Mouse (Mus musculus): ENCODE results near the gene Rpf2. TPM values are rescaled to one million over a fixed set of nuclear protein-coding genes. Genes with fewer than 3 reads are reported as not detected.

Rpf2 gene
- polyA plus RNA-seq, 1 experiment from 2014 or later = 74.7 TPM

GRCm38 (mm10) chr10:40237826-40238225 lies 9.0 kb downstream of the Rpf2 start:
- no peaks in the 10 kb centered on the region for H3K4me1 ChIP-seq (replicated peaks)
- no peak overlapping the region for H3K4me2 ChIP-seq (replicated peaks)
- H3K36me3 ChIP-seq = peaks cover 12% of the 10 kb centered on the region
- H3K9ac ChIP-seq = no peak overlapping the region
- 94% methylated on average over 5 of the region's 5 CpGs for WGBS
- H3K4me3 ChIP-seq (replicated peaks) = no peak overlapping the region
- ATAC-seq = no peak
- no peak overlapping the region for H3K27ac ChIP-seq
- H3K9me3 ChIP-seq = no peaks in the 10 kb centered on the region
- no peaks in the 10 kb centered on the region for H3K27me3 ChIP-seq (replicated peaks)

GRCm38 (mm10) chr10:40233241-40233640 lies 13.6 kb downstream of the Rpf2 start:
- no peak overlapping the region for H3K27ac ChIP-seq
- no peak for ATAC-seq
- WGBS = 90% methylated on average over 3 of the region's 3 CpGs
- no peak overlapping the region for H3K4me3 ChIP-seq (replicated peaks)
- no peak overlapping the region for H3K4me2 ChIP-seq (replicated peaks)
- no peaks in the 10 kb centered on the region for H3K4me1 ChIP-seq (replicated peaks)
- no peaks in the 10 kb centered on the region for H3K9me3 ChIP-seq
- peaks cover 27% of the 10 kb centered on the region; the same call in 1 of the 2 replicates for H3K36me3 ChIP-seq
- no peaks in the 10 kb centered on the region for H3K27me3 ChIP-seq (replicated peaks)
- no peak overlapping the region for H3K9ac ChIP-seq

GRCm38 (mm10) chr10:40232442-40232841 lies 14.4 kb downstream of the Rpf2 start:
- no peaks in the 10 kb centered on the region for H3K9me3 ChIP-seq
- no peak overlapping the region for H3K27ac ChIP-seq
- no peak overlapping the region for H3K9ac ChIP-seq
- H3K4me2 ChIP-seq (replicated peaks) = no peak overlapping the region
- no peak for ATAC-seq
- H3K4me3 ChIP-seq (replicated peaks) = no peak overlapping the region
- H3K36me3 ChIP-seq = peaks cover 27% of the 10 kb centered on the region; the same call in 1 of the 2 replicates
- no peaks in the 10 kb centered on the region for H3K27me3 ChIP-seq (replicated peaks)
- H3K4me1 ChIP-seq (replicated peaks) = no peaks in the 10 kb centered on the region
- WGBS = 84% methylated on average over 7 of the region's 7 CpGs

- Histone ChIP-seq H3K36me3 (peaks cover 35% of the 10 kb centered on the region), H3K9ac (no peak overlapping the region), H3K4me3 (replicated peaks) (no peak overlapping the region), H3K9me3 (no peaks in the 10 kb centered on the region), H3K27ac (no peak overlapping the region), H3K27me3 (replicated peaks) (no peaks in the 10 kb centered on the region), H3K4me2 (replicated peaks) (no peak overlapping the region), H3K4me1 (replicated peaks) (no peaks in the 10 kb centered on the region)
- ATAC-seq = no peak
- WGBS = 97% methylated on average over 1 of the region's 1 CpGs
Measured at GRCm38 (mm10) chr10:40229725-40230124, 17.1 kb downstream of the Rpf2 start.

GRCm38 (mm10) chr10:40227660-40228303 lies 19.1 kb downstream of the Rpf2 start:
- Histone ChIP-seq H3K9ac (no peak overlapping the region), H3K9me3 (no peaks in the 10 kb centered on the region), H3K4me2 (replicated peaks) (no peak overlapping the region), H3K27me3 (replicated peaks) (no peaks in the 10 kb centered on the region), H3K4me1 (replicated peaks) (no peaks in the 10 kb centered on the region), H3K36me3 (peaks cover 37% of the 10 kb centered on the region), H3K4me3 (replicated peaks) (no peak overlapping the region), H3K27ac (no peak overlapping the region)
- WGBS = 70% methylated on average over 4 of the region's 4 CpGs
- no peak for ATAC-seq

GRCm38 (mm10) chr10:40218874-40219273 lies 28.0 kb downstream of the Rpf2 start:
- Histone ChIP-seq H3K4me3 (replicated peaks) (no peak overlapping the region), H3K27ac (no peak overlapping the region), H3K27me3 (replicated peaks) (no peaks in the 10 kb centered on the region), H3K9ac (no peak overlapping the region), H3K9me3 (no peaks in the 10 kb centered on the region), H3K4me2 (replicated peaks) (no peak overlapping the region), H3K36me3 (peaks cover 20% of the 10 kb centered on the region), H3K4me1 (replicated peaks) (no peaks in the 10 kb centered on the region)
- 72% methylated on average over 3 of the region's 3 CpGs for WGBS
- no peak for ATAC-seq

GRCm38 (mm10) chr10:40212443-40213169 lies 34.2 kb downstream of the Rpf2 start:
- peak; percentile 95 for ATAC-seq
- Histone ChIP-seq H3K4me3 (replicated peaks) (no peak overlapping the region), H3K9ac (no peak overlapping the region), H3K4me1 (replicated peaks) (no peaks in the 10 kb centered on the region), H3K27ac (no peak overlapping the region), H3K9me3 (no peaks in the 10 kb centered on the region), H3K27me3 (replicated peaks) (no peaks in the 10 kb centered on the region), H3K36me3 (no peaks in the 10 kb centered on the region), H3K4me2 (replicated peaks) (peak overlapping the region; percentile 26)
- WGBS = 32% methylated on average over 13 of the region's 13 CpGs

- H3K4me1 ChIP-seq (replicated peaks) = no peaks in the 10 kb centered on the region
- H3K27ac ChIP-seq = no peak overlapping the region
- no peaks in the 10 kb centered on the region for H3K27me3 ChIP-seq (replicated peaks)
- WGBS = 81% methylated on average over 6 of the region's 6 CpGs
- no peaks in the 10 kb centered on the region for H3K9me3 ChIP-seq
- H3K4me3 ChIP-seq (replicated peaks) = no peak overlapping the region
- no peak overlapping the region for H3K9ac ChIP-seq
- no peaks in the 10 kb centered on the region for H3K36me3 ChIP-seq
- no peak for ATAC-seq
- no peak overlapping the region for H3K4me2 ChIP-seq (replicated peaks)
Measured at GRCm38 (mm10) chr10:40195001-40195400, 51.8 kb downstream of the Rpf2 start.

- Histone ChIP-seq H3K4me3 (replicated peaks) (peak overlapping the region; percentile 4; the same call in 1 of the 2 replicates), H3K4me1 (replicated peaks) (no peaks in the 10 kb centered on the region), H3K9ac (no peak overlapping the region), H3K9me3 (no peaks in the 10 kb centered on the region), H3K4me2 (replicated peaks) (peak overlapping the region; percentile 55), H3K27ac (no peak overlapping the region), H3K36me3 (no peaks in the 10 kb centered on the region), H3K27me3 (replicated peaks) (no peaks in the 10 kb centered on the region)
- peak; percentile 43; the same call in 1 of the 2 replicates for ATAC-seq
- 47% methylated on average over 18 of the region's 18 CpGs for WGBS
Measured at GRCm38 (mm10) chr10:40192010-40192935, 54.6 kb downstream of the Rpf2 start.

- peak overlapping the region; percentile 6; the same call in 1 of the 2 replicates for H3K9ac ChIP-seq
- H3K4me2 ChIP-seq (replicated peaks) = peak overlapping the region; percentile 55
- no peak overlapping the region for H3K27ac ChIP-seq
Measured at GRCm38 (mm10) chr10:40191338-40191979, 55.4 kb downstream of the Rpf2 start.

GRCm38 (mm10) chr10:40190871-40191270 lies 56.0 kb downstream of the Rpf2 start:
- no peaks in the 10 kb centered on the region for H3K9me3 ChIP-seq
- H3K27ac ChIP-seq = no peak overlapping the region
- H3K9ac ChIP-seq = no peak overlapping the region
- WGBS = 84% methylated on average over 8 of the region's 8 CpGs
- no peak overlapping the region for H3K4me2 ChIP-seq (replicated peaks)
- no peaks in the 10 kb centered on the region for H3K36me3 ChIP-seq
- no peaks in the 10 kb centered on the region for H3K4me1 ChIP-seq (replicated peaks)
- no peak for ATAC-seq
- no peak overlapping the region for H3K4me3 ChIP-seq (replicated peaks)
- H3K27me3 ChIP-seq (replicated peaks) = no peaks in the 10 kb centered on the region

More at GRCm38 (mm10) chr10:40191338-40191979, 55.4 kb downstream of the Rpf2 start:
- Histone ChIP-seq H3K27me3 (replicated peaks) (no peaks in the 10 kb centered on the region), H3K4me1 (replicated peaks) (no peaks in the 10 kb centered on the region), H3K36me3 (no peaks in the 10 kb centered on the region), H3K9me3 (no peaks in the 10 kb centered on the region), H3K4me3 (replicated peaks) (peak overlapping the region; percentile 4; the same call in 1 of the 2 replicates)
- ATAC-seq = no peak
- WGBS = 24% methylated on average over 22 of the region's 22 CpGs

- H3K36me3 ChIP-seq = no peaks in the 10 kb centered on the region
- H3K4me3 ChIP-seq (replicated peaks) = no peak overlapping the region
- no peaks in the 10 kb centered on the region for H3K4me1 ChIP-seq (replicated peaks)
- WGBS = 84% methylated on average over 2 of the region's 2 CpGs
- H3K9me3 ChIP-seq = no peaks in the 10 kb centered on the region
- no peak overlapping the region for H3K27ac ChIP-seq
- no peak overlapping the region for H3K9ac ChIP-seq
- H3K4me2 ChIP-seq (replicated peaks) = no peak overlapping the region
- ATAC-seq = no peak
- no peaks in the 10 kb centered on the region for H3K27me3 ChIP-seq (replicated peaks)
Measured at GRCm38 (mm10) chr10:40189689-40190088, 57.1 kb downstream of the Rpf2 start.
